Mouse (Mus musculus): ENCODE data around the gene Pianp.

GRCm38 (mm10) chr6:125040221-125040620 is 43.7 kb downstream of the Pianp start:
- no peak for TF ChIP-seq EP300 (IDR thresholded peaks at IDR 0.05; ENCODE audit: insufficient read depth, low read depth, low read length)
- TF ChIP-seq CTCF (IDR thresholded peaks at IDR 0.05; ENCODE audit: low read depth, low read length) = no peak
- TF ChIP-seq POLR2A (IDR thresholded peaks at IDR 0.05; ENCODE audit: insufficient read depth, low read length) = no peak
